Mouse (Mus musculus) bone marrow, adult 2 months (tissue): Measurements from ENCODE around the gene Zfp775.

Source experiments
- CTCF ChIP-seq: fragments of 200-500 bp; IDR thresholded peaks from 2 replicates; pipeline ENCODE4 v1.5.1; 2011; ENCODE audit warnings: low read length, control low read depth; ENCODE audit not compliant: control insufficient read depth, insufficient read depth
- POLR2A ChIP-seq: fragments of 200-500 bp; IDR thresholded peaks from 2 replicates; pipeline ENCODE4 v1.6.1; 2011; ENCODE audit warnings: low read depth, mild to moderate bottlenecking, control low read depth, low read length, borderline replicate concordance; ENCODE audit not compliant: control insufficient read depth

DNA sequence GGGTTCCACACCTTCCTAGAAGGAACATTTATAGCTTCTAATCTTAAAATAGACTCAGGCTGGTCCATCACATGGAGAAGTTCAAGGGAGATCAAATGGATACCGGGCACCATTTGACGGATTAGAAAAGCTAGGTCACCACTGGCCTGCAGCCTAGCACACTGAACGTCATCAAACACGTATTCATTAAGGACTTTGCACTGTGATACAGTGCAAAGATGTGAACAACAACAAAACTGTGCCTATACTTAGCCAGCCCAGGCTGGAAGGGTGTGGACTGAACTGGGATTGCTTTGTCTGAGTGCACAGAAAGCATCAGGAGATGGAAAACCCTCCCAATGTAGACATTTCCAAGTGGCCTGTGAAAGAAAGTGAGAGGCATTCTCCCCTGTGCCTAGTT is 48.0 kb upstream of the Zfp775 start:
- TF ChIP-seq POLR2A: no peak
- no peak for TF ChIP-seq CTCF
